15 mouse cellular contexts compared by ENCODE assay signal in genomic region chr19:28203719-28204118, GRCm38 (mm10).
"Had no signal": no experiment of that assay in that cellular context is flagged by ENCODE, and none has a peak within 500 bp of the region (broad histone marks: within the 10 kb centered on the region; RNA-seq: fewer than 3 reads in every experiment).

No protein-coding gene starts in this region.

- H3K36me3 ChIP-seq: limb, embryonic 13.5 days; liver, embryonic 15.5 days; neural tube, embryonic 12.5 days had no signal

- H3K9me3 ChIP-seq: limb, embryonic 13.5 days; liver, embryonic 15.5 days; neural tube, embryonic 12.5 days had no signal

- DNase-seq: kidney, adult 18-20 months; kidney, postnatal 10 days; kidney, postnatal 4 days; lung, embryonic 14.5 days; lung, postnatal 14 days; midbrain, embryonic 14.5 days; retina, postnatal 1 day; right cerebral cortex, postnatal 4 days; spleen, adult 18-20 months; thymus, adult 2 months; thymus, postnatal 25 days had no signal

- H3K4me2 ChIP-seq: limb, embryonic 13.5 days; liver, embryonic 15.5 days; lung, embryonic 14.5 days; neural tube, embryonic 12.5 days had no signal

- H3K4me3 ChIP-seq: limb, embryonic 13.5 days; liver, embryonic 15.5 days; neural tube, embryonic 12.5 days had no signal

- H3K9ac ChIP-seq: limb, embryonic 13.5 days; liver, embryonic 15.5 days; lung, embryonic 14.5 days; neural tube, embryonic 12.5 days had no signal

- H3K4me1 ChIP-seq: limb, embryonic 13.5 days; liver, embryonic 15.5 days; neural tube, embryonic 12.5 days had no signal

- H3K27ac ChIP-seq: limb, embryonic 13.5 days; liver, embryonic 15.5 days; macrophage; neural tube, embryonic 12.5 days had no signal

- H3K27me3 ChIP-seq: limb, embryonic 13.5 days; liver, embryonic 15.5 days; neural tube, embryonic 12.5 days had no signal
